Mouse (Mus musculus) lung, embryonic 16.5 days (tissue): ENCODE measurements around the gene Slco4a1. TPM values are rescaled to one million over a fixed set of nuclear protein-coding genes. Genes with fewer than 3 reads are reported as not detected.

Source experiments
- ATAC-seq: fragments of 200-750 bp; cut with Nextera tagmentation; 2 replicates; pipeline ENCODE4 v1.8.0; 2017; ENCODE audit warnings: low read depth, mild to moderate bottlenecking, moderate library complexity
- H3K27ac ChIP-seq: fragments of 300-500 bp; sonication (generic); 2 replicates; pipeline ENCODE4 v1.5.1; 2014; ENCODE audit warnings: mild to moderate bottlenecking, control low read depth, low read length
- H3K27me3 ChIP-seq: fragments of 300-500 bp; sonication (generic); 2 replicates; pipeline ENCODE4 v1.6.1; 2014; ENCODE audit warnings: low read depth, low read length, mixed read lengths; ENCODE audit not compliant: control insufficient read depth, insufficient read depth
- H3K36me3 ChIP-seq: fragments of 300-500 bp; sonication (generic); 2 replicates; pipeline ENCODE4 v1.6.1; 2014; ENCODE audit warnings: low read length; ENCODE audit not compliant: control insufficient read depth, insufficient read depth
- H3K4me1 ChIP-seq: fragments of 300-500 bp; sonication (generic); replicated peaks from 2 replicates; pipeline ENCODE4 v1.6.1; 2014; ENCODE audit warnings: low read length, mixed read lengths; ENCODE audit not compliant: control insufficient read depth, insufficient read depth
- H3K4me2 ChIP-seq: fragments of 300-500 bp; sonication (generic); 2 replicates; pipeline ENCODE4 v1.6.1; 2014; ENCODE audit warnings: low read depth, low read length, control low read depth
- H3K4me3 ChIP-seq: fragments of 300-500 bp; sonication (generic); 2 replicates; pipeline ENCODE4 v1.5.1; 2014; ENCODE audit warnings: mild to moderate bottlenecking, low read length, control low read depth
- H3K9ac ChIP-seq: fragments of 300-500 bp; sonication (generic); 2 replicates; pipeline ENCODE4 v1.6.1; 2014; ENCODE audit warnings: low read length, control low read depth
- H3K9me3 ChIP-seq: fragments of 300-500 bp; sonication (generic); 2 replicates; pipeline ENCODE4 v1.6.1; 2016; ENCODE audit warnings: low read length; ENCODE audit not compliant: control insufficient read depth
- WGBS: fragments of 180-500 bp; shearing (Covaris S2); extraction: QIAGEN DNeasy Blood & Tissue Kit; methylation state at CpG from one replicate; pipeline ENCODE4 v1.1.7; 2014; 5-methylcytosine and 5-hydroxymethylcytosine counted together
- polyA plus RNA-seq: library from polyadenylated mRNA; unstranded; fragments of >200 nt; fragmentation: Nextera tagmentation; extraction: Ambion mirVana; gene quantifications from 2 replicates; pipeline ENCODE4 v1.2.1, GENCODE M21; 2015

Slco4a1 gene
- polyA plus RNA-seq, 1 experiment from 2014 or later: 0.98 TPM

- Histone ChIP-seq H3K4me3 (no peak overlapping the region), H3K4me2 (no peak overlapping the region), H3K9ac (no peak overlapping the region), H3K9me3 (no peaks in the 10 kb centered on the region), H3K4me1 (peaks cover 13% of the 10 kb centered on the region), H3K27me3 (no peaks in the 10 kb centered on the region), H3K36me3 (no peaks in the 10 kb centered on the region), H3K27ac (no peak overlapping the region)
- ATAC-seq: no peak
- WGBS: 63% methylated on average over 14 of the region's 14 CpGs
Observed at GRCm38 (mm10) chr2:180508455-180509115, 52.5 kb downstream of the Slco4a1 start.

- Histone ChIP-seq H3K36me3 (no peaks in the 10 kb centered on the region), H3K4me3 (no peak overlapping the region), H3K27ac (no peak overlapping the region), H3K4me2 (no peak overlapping the region), H3K9ac (no peak overlapping the region), H3K27me3 (no peaks in the 10 kb centered on the region), H3K4me1 (peaks cover 13% of the 10 kb centered on the region), H3K9me3 (no peaks in the 10 kb centered on the region)
- 50% methylated on average over 5 of the region's 5 CpGs for WGBS
- ATAC-seq: no peak
Observed at GRCm38 (mm10) chr2:180510867-180511266, 54.8 kb downstream of the Slco4a1 start.

- Histone ChIP-seq H3K4me1 (peaks cover 13% of the 10 kb centered on the region), H3K9me3 (no peaks in the 10 kb centered on the region), H3K36me3 (no peaks in the 10 kb centered on the region), H3K4me2 (no peak overlapping the region), H3K27ac (no peak overlapping the region), H3K27me3 (no peaks in the 10 kb centered on the region), H3K4me3 (no peak overlapping the region), H3K9ac (no peak overlapping the region)
- ATAC-seq: peak; percentile 12; the same call in 1 of the 2 replicates
- WGBS: 29% methylated on average over 13 of the region's 13 CpGs
Observed at GRCm38 (mm10) chr2:180511875-180512661, 56.0 kb downstream of the Slco4a1 start.

- peak; percentile 54 for ATAC-seq
- Histone ChIP-seq H3K27me3 (no peaks in the 10 kb centered on the region), H3K9me3 (no peaks in the 10 kb centered on the region), H3K4me1 (peaks cover 13% of the 10 kb centered on the region), H3K9ac (no peak overlapping the region), H3K36me3 (no peaks in the 10 kb centered on the region), H3K4me3 (no peak overlapping the region), H3K4me2 (no peak overlapping the region), H3K27ac (no peak overlapping the region)
- 43% methylated on average over 3 of the region's 3 CpGs for WGBS
Observed at GRCm38 (mm10) chr2:180513019-180513418, 57.0 kb downstream of the Slco4a1 start.

- WGBS: 58% methylated on average over 4 of the region's 4 CpGs
Observed at GRCm38 (mm10) chr2:180513835-180514234, 57.8 kb downstream of the Slco4a1 start.

GRCm38 (mm10) chr2:180521437-180522221 lies 65.6 kb downstream of the Slco4a1 start:
- no peaks in the 10 kb centered on the region for H3K27me3 ChIP-seq
- ATAC-seq: no peak
- H3K4me3 ChIP-seq: no peak overlapping the region
- H3K9me3 ChIP-seq: no peaks in the 10 kb centered on the region
- WGBS: 63% methylated on average over 5 of the region's 5 CpGs
- H3K4me2 ChIP-seq: no peak overlapping the region
- no peak overlapping the region for H3K27ac ChIP-seq
- no peaks in the 10 kb centered on the region for H3K4me1 ChIP-seq
- no peaks in the 10 kb centered on the region for H3K36me3 ChIP-seq
- no peak overlapping the region for H3K9ac ChIP-seq

More at GRCm38 (mm10) chr2:180513835-180514234, 57.8 kb downstream of the Slco4a1 start:
- no peak overlapping the region for H3K9ac ChIP-seq
- no peak for ATAC-seq
- H3K4me1 ChIP-seq: peaks cover 13% of the 10 kb centered on the region
- H3K4me2 ChIP-seq: no peak overlapping the region
- H3K36me3 ChIP-seq: no peaks in the 10 kb centered on the region
- H3K4me3 ChIP-seq: no peak overlapping the region
- H3K9me3 ChIP-seq: no peaks in the 10 kb centered on the region
- no peak overlapping the region for H3K27ac ChIP-seq
- H3K27me3 ChIP-seq: no peaks in the 10 kb centered on the region

GRCm38 (mm10) chr2:180522825-180523224 lies 66.8 kb downstream of the Slco4a1 start:
- WGBS: 64% methylated on average over 3 of the region's 4 CpGs
- Histone ChIP-seq H3K9me3 (no peaks in the 10 kb centered on the region), H3K27ac (no peak overlapping the region), H3K36me3 (no peaks in the 10 kb centered on the region), H3K4me2 (no peak overlapping the region), H3K4me3 (no peak overlapping the region), H3K27me3 (no peaks in the 10 kb centered on the region), H3K9ac (no peak overlapping the region), H3K4me1 (no peaks in the 10 kb centered on the region)
- ATAC-seq: no peak
